Mouse (Mus musculus): ENCODE measurements around the gene Nkx1-2.

- no peak for TF ChIP-seq NRF1 (IDR thresholded peaks at IDR 0.05; ENCODE audit: low read depth, low read length)
- TF ChIP-seq SMC3 (IDR thresholded peaks at IDR 0.05; ENCODE audit: low read depth, low read length) = no peak
- no peak for TF ChIP-seq CTCF (conservative IDR thresholded peaks at IDR 0.05 in 1 of 2, IDR thresholded peaks at IDR 0.05 in 1 of 2; ENCODE audit: low read depth in 2 of 2, low read length in 2 of 2)
- TF ChIP-seq HCFC1 (IDR thresholded peaks at IDR 0.05; ENCODE audit: low read depth, low read length) = no peak
- TF ChIP-seq RCOR1 (conservative IDR thresholded peaks at IDR 0.05; ENCODE audit: low read depth, low read length) = no peak
- no peak for TF ChIP-seq RAD21 (IDR thresholded peaks at IDR 0.05; ENCODE audit: low read depth, low read length)
- no peak for TF ChIP-seq ZMIZ1 (IDR thresholded peaks at IDR 0.05; ENCODE audit: low read depth, low read length)
- TF ChIP-seq POLR2A (IDR thresholded peaks at IDR 0.05; ENCODE audit: low read depth, low read length) = no peak
- TF ChIP-seq ZNF384 (IDR thresholded peaks at IDR 0.05; ENCODE audit: low read depth, low read length) = no peak
- TF ChIP-seq USF1 (IDR thresholded peaks at IDR 0.05; ENCODE audit: low read depth, low read length) = no peak
Observed at GRCm38 (mm10) chr7:132572738-132573137, 26.7 kb downstream of the Nkx1-2 start.
